Mouse (Mus musculus): Measurements from ENCODE around the gene Ints1.

GRCm38 (mm10) chr5:139718540-139718939, 56.9 kb downstream of the Ints1 start:
- TF ChIP-seq ZKSCAN1 (IDR thresholded peaks at IDR 0.05; ENCODE audit: low read depth, low read length) (no peak), POLR2AphosphoS5 (IDR thresholded peaks at IDR 0.05; ENCODE audit: borderline replicate concordance, low read depth, low read length) (no peak), MAZ (IDR thresholded peaks at IDR 0.05; ENCODE audit: low read depth, low read length) (no peak), MYC (IDR thresholded peaks at IDR 0.05; ENCODE audit: low read depth, low read length) (no peak), POLR2A (IDR thresholded peaks at IDR 0.05; ENCODE audit: control insufficient read depth in 1 of 2, insufficient read depth in 1 of 2, low read depth in 1 of 2, low read length in 2 of 2, poor library complexity in 1 of 2) (no peak), ZNF384 (IDR thresholded peaks at IDR 0.05; ENCODE audit: low read depth, low read length) (no peak), CTCF (IDR thresholded peaks at IDR 0.05 in 2 of 3, conservative IDR thresholded peaks at IDR 0.05 in 1 of 3; ENCODE audit: control insufficient read depth in 1 of 3, insufficient read depth in 1 of 3, low read depth in 2 of 3, low read length in 3 of 3, poor library complexity in 1 of 3, severe bottlenecking in 1 of 3) (no peak), EP300 (IDR thresholded peaks at IDR 0.05; ENCODE audit: low read depth in 1 of 2, low read length in 2 of 2) (no peak)

All from MEL (cell line).